Mouse (Mus musculus) embryonic fibroblast, embryonic 13.5 days (primary cell): ENCODE results near the gene Ankrd17.

Source experiments
- CTCF ChIP-seq: IDR thresholded peaks from 2 replicates; pipeline ENCODE4 v1.5.1; 2011; ENCODE audit warnings: mild to moderate bottlenecking, control low read depth, low read length, moderate library complexity, borderline replicate concordance; ENCODE audit not compliant: insufficient read depth
- POLR2A ChIP-seq: IDR thresholded peaks from 2 replicates; pipeline ENCODE4 v1.6.1; 2011; ENCODE audit warnings: low read depth, mild to moderate bottlenecking, control low read depth, low read length, moderate library complexity

DNA sequence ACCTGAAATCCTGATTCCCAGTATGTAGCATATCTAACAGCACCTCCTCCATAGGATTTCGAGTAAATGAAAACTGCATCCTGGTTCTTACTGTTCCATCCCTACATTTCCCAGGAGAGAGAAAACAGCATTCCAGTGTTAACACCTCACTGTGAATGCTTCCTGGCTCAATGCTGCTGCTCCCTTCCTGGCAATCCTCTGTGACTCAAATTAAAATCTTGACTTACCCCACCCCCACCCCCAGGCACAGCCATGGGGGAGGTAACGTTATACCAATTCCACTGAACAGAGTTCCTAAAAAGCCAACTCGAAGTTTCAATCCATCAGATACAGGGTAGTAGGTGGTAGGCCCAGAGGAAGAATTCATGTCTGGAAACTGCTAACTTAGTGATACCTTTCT lies 143.4 kb downstream of the Ankrd17 start:
- 0 out of 2 replicates have a peak, but pooled peaks have one; percentile 31 for TF ChIP-seq POLR2A
- no peak for TF ChIP-seq CTCF
